Mouse (Mus musculus): ENCODE data around the gene Lypd6b. TPM values are rescaled to one million over a fixed set of nuclear protein-coding genes. Genes with fewer than 3 reads are reported as not detected.

Gene Lypd6b
- polyA plus RNA-seq, 1 experiment from 2014 or later, result 0.87 TPM

GRCm38 (mm10) chr2:49984780-49985179 lies 197.3 kb downstream of the Lypd6b start:
- no peak overlapping the region for H3K4me3 ChIP-seq (ENCODE audit: low read depth, low read length)
- ATAC-seq (ENCODE audit: low FRiP score), result no peak
- no peak overlapping the region for H3K9ac ChIP-seq (ENCODE audit: low read length)
- no peaks in the 10 kb centered on the region for H3K4me1 ChIP-seq (ENCODE audit: control insufficient read depth, insufficient read depth, low read length)
- DNase-seq (ENCODE audit: low spot score, missing footprints), result no peak
- H3K9me3 ChIP-seq (ENCODE audit: control insufficient read depth, low read length), result no peaks in the 10 kb centered on the region
- WGBS, result 78% methylated on average over 3 of the region's 3 CpGs
- H3K36me3 ChIP-seq (ENCODE audit: control insufficient read depth, insufficient read depth, low read length), result no peaks in the 10 kb centered on the region
- no peaks in the 10 kb centered on the region for H3K27me3 ChIP-seq (ENCODE audit: control insufficient read depth, insufficient read depth, low read length)
- H3K4me2 ChIP-seq, result no peak overlapping the region
- H3K27ac ChIP-seq (ENCODE audit: low read depth, low read length), result no peak overlapping the region

DNA sequence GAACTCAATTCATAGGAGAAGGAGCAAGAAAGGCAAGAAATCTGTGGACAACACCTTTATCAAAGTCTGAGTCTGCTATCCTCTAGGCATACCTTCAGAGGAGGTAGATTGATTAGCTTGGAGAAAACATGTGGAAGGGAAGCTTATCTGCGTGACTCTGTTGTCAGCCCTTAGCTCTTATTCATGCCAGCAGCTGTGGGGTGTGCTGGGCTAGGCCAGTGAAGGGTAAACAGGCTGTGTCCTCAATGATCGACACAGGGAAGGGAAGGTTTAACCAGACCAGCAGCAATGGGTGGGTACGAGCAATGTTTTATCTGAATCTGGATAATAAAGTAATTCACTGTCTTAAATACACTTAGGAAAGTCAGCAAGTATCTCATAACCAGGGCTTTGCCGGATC lies 208.4 kb downstream of the Lypd6b start:
- DNase-seq (ENCODE audit: low spot score, missing footprints) (no peak), ATAC-seq (ENCODE audit: low FRiP score) (no peak)
- Histone ChIP-seq H3K4me3 (ENCODE audit: low read depth, low read length) (no peak overlapping the region), H3K27ac (ENCODE audit: low read depth, low read length) (no peak overlapping the region), H3K9me3 (ENCODE audit: control insufficient read depth, low read length) (no peaks in the 10 kb centered on the region), H3K4me1 (ENCODE audit: control insufficient read depth, insufficient read depth, low read length) (no peaks in the 10 kb centered on the region), H3K9ac (ENCODE audit: low read length) (no peak overlapping the region), H3K36me3 (ENCODE audit: control insufficient read depth, insufficient read depth, low read length) (no peaks in the 10 kb centered on the region), H3K27me3 (ENCODE audit: control insufficient read depth, insufficient read depth, low read length) (no peaks in the 10 kb centered on the region), H3K4me2 (no peak overlapping the region)
- WGBS, result 89% methylated on average over 4 of the region's 4 CpGs

DNA sequence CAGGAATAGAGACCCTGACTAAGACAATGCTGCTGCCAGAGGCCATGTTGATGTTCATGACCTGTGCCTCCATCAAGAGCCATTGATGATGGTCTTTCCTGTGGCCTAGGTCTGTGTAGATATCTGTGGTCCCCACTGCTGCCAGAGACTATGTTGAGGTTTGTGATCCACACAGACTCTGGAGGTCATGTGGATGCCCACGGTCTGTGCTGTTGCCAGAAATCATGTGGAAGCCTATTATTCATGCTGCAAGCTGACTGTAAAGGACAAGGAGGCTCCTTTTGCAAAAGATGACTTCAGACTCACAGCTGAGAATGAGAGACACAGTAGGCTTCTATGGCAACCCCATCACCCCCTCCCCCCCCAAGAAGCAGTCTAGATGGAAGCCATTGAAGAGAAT lies 209.7 kb downstream of the Lypd6b start:
- Histone ChIP-seq H3K9ac (ENCODE audit: low read length) (no peak overlapping the region), H3K27ac (ENCODE audit: low read depth, low read length) (no peak overlapping the region), H3K4me2 (no peak overlapping the region), H3K4me1 (ENCODE audit: control insufficient read depth, insufficient read depth, low read length) (no peaks in the 10 kb centered on the region), H3K36me3 (ENCODE audit: control insufficient read depth, insufficient read depth, low read length) (no peaks in the 10 kb centered on the region), H3K27me3 (ENCODE audit: control insufficient read depth, insufficient read depth, low read length) (no peaks in the 10 kb centered on the region), H3K4me3 (ENCODE audit: low read depth, low read length) (no peak overlapping the region), H3K9me3 (ENCODE audit: control insufficient read depth, low read length) (no peaks in the 10 kb centered on the region)
- ATAC-seq (ENCODE audit: low FRiP score), result no peak
- 85% methylated on average over 1 of the region's 1 CpGs for WGBS
- DNase-seq (ENCODE audit: low spot score, missing footprints), result peak; percentile 41

Other genes with a start within 250 kb of the Lypd6b start
- gene Kif5c, start 168.4 kb upstream of the Lypd6b start, polyA plus RNA-seq (2014; fragmentation: Nextera tagmentation; extraction: Ambion mirVana), result 96.2 and 96.4 TPM in 2 replicates

All from midbrain, embryonic 11.5 days (tissue).